Mouse (Mus musculus) embryonic facial prominence, embryonic 13.5 days (tissue): Measurements from ENCODE around the gene Exd1. TPM values are rescaled to one million over a fixed set of nuclear protein-coding genes. Genes with fewer than 3 reads are reported as not detected.

Experiments used
- ATAC-seq: fragments of 200-750 bp; cut with Nextera tagmentation; 2 replicates; pipeline ENCODE4 v1.8.0; 2017; ENCODE audit warnings: low read depth; ENCODE audit not compliant: insufficient number of reproducible peaks, insufficient read depth, low FRiP score, low TSS enrichment
- H3K27ac ChIP-seq: fragments of 300-500 bp; sonication (generic); 2 replicates; pipeline ENCODE4 v1.5.1; 2015; ENCODE audit warnings: moderate library complexity, mild to moderate bottlenecking, inconsistent platforms
- H3K27me3 ChIP-seq: fragments of 300-500 bp; sonication (generic); 2 replicates; pipeline ENCODE4 v1.6.1; 2015; ENCODE audit warnings: mild to moderate bottlenecking, inconsistent platforms
- H3K36me3 ChIP-seq: fragments of 300-500 bp; sonication (generic); 2 replicates; pipeline ENCODE4 v1.6.1; 2015; ENCODE audit warnings: mild to moderate bottlenecking, inconsistent platforms
- H3K4me1 ChIP-seq: fragments of 300-500 bp; sonication (generic); 2 replicates; pipeline ENCODE4 v1.6.1; 2015; ENCODE audit warnings: inconsistent platforms
- H3K4me2 ChIP-seq: fragments of 300-500 bp; sonication (generic); 2 replicates; pipeline ENCODE4 v1.6.1; 2015; ENCODE audit warnings: moderate library complexity, mild to moderate bottlenecking, inconsistent platforms
- H3K4me3 ChIP-seq: fragments of 300-500 bp; sonication (generic); 2 replicates; pipeline ENCODE4 v1.5.1; 2015; ENCODE audit warnings: mild to moderate bottlenecking, inconsistent platforms
- H3K9ac ChIP-seq: fragments of 300-500 bp; sonication (generic); 2 replicates; pipeline ENCODE4 v1.6.1; 2015; ENCODE audit warnings: mild to moderate bottlenecking, inconsistent platforms
- H3K9me3 ChIP-seq: fragments of 300-500 bp; sonication (generic); 2 replicates; pipeline ENCODE4 v1.6.1; 2016; ENCODE audit warnings: inconsistent platforms
- WGBS: fragments of 180-500 bp; shearing (Covaris S2); methylation state at CpG from one replicate; pipeline ENCODE4 v1.1.7; 2015; ENCODE audit warnings: mixed read lengths; 5-methylcytosine and 5-hydroxymethylcytosine counted together
- polyA plus RNA-seq: library from polyadenylated mRNA; unstranded; fragments of >200 nt; fragmentation: Nextera tagmentation; extraction: Ambion mirVana; gene quantifications from 2 replicates; pipeline ENCODE4 v1.2.1, GENCODE M21; 2015

Gene Exd1
- polyA plus RNA-seq, 1 experiment from 2014 or later = 0.13 TPM

GRCm38 (mm10) chr2:119491953-119492352 is 55.5 kb downstream of the Exd1 start:
- ATAC-seq = no peak
- H3K36me3 ChIP-seq = no peaks in the 10 kb centered on the region
- H3K4me3 ChIP-seq = no peak overlapping the region
- H3K4me2 ChIP-seq = no peak overlapping the region
- 44% methylated on average over 5 of the region's 5 CpGs for WGBS
- H3K27ac ChIP-seq = no peak overlapping the region
- H3K4me1 ChIP-seq = 0 out of 2 replicates have a peak, but pooled peaks cover 5% of the 10 kb centered on the region
- H3K27me3 ChIP-seq = no peaks in the 10 kb centered on the region
- 0 out of 2 replicates have a peak overlapping the region, but pooled peaks have one; percentile 40 for H3K9ac ChIP-seq
- no peaks in the 10 kb centered on the region for H3K9me3 ChIP-seq

- no peaks in the 10 kb centered on the region for H3K36me3 ChIP-seq
- H3K4me3 ChIP-seq = no peak overlapping the region
- no peak overlapping the region for H3K9ac ChIP-seq
- no peaks in the 10 kb centered on the region for H3K9me3 ChIP-seq
- 0 out of 2 replicates have a peak, but pooled peaks cover 1% of the 10 kb centered on the region for H3K4me1 ChIP-seq
- no peak overlapping the region for H3K27ac ChIP-seq
- no peaks in the 10 kb centered on the region for H3K27me3 ChIP-seq
- 9% methylated on average over 4 of the region's 4 CpGs for WGBS
- no peak overlapping the region for H3K4me2 ChIP-seq
- ATAC-seq = no peak
These were observed 60.9 kb downstream of the Exd1 start for GRCm38 (mm10) chr2:119486488-119486887.

- no peak overlapping the region for H3K27ac ChIP-seq
- H3K27me3 ChIP-seq = no peaks in the 10 kb centered on the region
- WGBS = 94% methylated on average over 1 of the region's 1 CpGs
- H3K4me1 ChIP-seq = 0 out of 2 replicates have a peak, but pooled peaks cover 9% of the 10 kb centered on the region
- no peaks in the 10 kb centered on the region for H3K9me3 ChIP-seq
- 0 out of 2 replicates have a peak, but pooled peaks cover 6% of the 10 kb centered on the region for H3K36me3 ChIP-seq
- no peak overlapping the region for H3K4me3 ChIP-seq
- no peak overlapping the region for H3K4me2 ChIP-seq
- no peak overlapping the region for H3K9ac ChIP-seq
- ATAC-seq = no peak
These were observed 65.1 kb downstream of the Exd1 start for GRCm38 (mm10) chr2:119482307-119482706.

GRCm38 (mm10) chr2:119478397-119478749 is 69.1 kb downstream of the Exd1 start:
- ATAC-seq = 0 out of 2 replicates have a peak, but pooled peaks have one; percentile 4
- peak overlapping the region; percentile 98 for H3K9ac ChIP-seq
- H3K27me3 ChIP-seq = no peaks in the 10 kb centered on the region
- peaks cover 20% of the 10 kb centered on the region for H3K4me1 ChIP-seq
- H3K9me3 ChIP-seq = no peaks in the 10 kb centered on the region
- peak overlapping the region; percentile 63 for H3K4me2 ChIP-seq
- peak overlapping the region; percentile 95 for H3K4me3 ChIP-seq
- WGBS = 18% methylated on average over 9 of the region's 9 CpGs
- H3K27ac ChIP-seq = peak overlapping the region; percentile 98
- H3K36me3 ChIP-seq = 0 out of 2 replicates have a peak, but pooled peaks cover 6% of the 10 kb centered on the region

GRCm38 (mm10) chr2:119477571-119478396 is 69.6 kb downstream of the Exd1 start, which contains the start of gene Ino80:
Gene Ino80, minus strand, starts transcription at chr2:119477687.
- H3K27ac ChIP-seq = peak within 1 kb of the TSS; percentile 98
- H3K4me3 ChIP-seq = peak within 1 kb of the TSS; percentile 95

DNA sequence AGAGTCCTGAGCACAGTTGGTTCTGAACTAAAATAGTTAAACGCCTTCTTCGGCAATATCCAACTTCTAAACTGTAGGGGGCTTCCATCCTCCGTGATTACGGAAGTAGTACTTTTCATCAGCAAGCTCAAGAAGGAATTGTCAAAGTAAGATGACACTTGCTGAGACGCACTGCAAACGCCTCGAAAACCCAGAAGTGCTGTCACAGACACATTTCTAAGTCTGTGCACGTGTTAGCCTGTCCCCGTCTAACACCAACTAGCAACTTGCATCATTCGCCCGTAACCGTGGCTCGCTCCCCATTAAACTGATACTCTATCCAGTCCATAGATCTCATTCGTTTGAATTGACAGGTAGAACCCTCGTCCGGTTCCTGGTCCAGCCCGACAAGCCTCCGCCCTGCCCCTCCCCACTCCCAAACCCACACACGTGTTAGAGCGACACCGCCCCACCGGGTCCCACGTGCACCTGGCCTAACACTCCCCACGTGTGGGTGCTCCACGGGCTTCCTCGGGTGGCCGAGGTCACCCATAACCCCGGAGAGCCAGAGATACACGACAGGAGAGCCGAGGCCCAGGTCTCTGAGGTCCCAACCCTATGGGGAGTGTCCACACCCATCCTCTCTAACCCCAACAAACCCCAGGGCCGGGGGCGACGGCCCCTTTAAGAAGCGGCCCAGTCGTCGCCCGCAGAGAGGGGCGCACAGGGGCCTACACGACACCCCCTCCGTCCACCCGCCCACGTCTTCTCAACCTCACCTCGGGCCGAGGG is 70.6 kb downstream of the Exd1 start:
- H3K4me3 ChIP-seq = peak overlapping the region; percentile 95
- peak overlapping the region; percentile 98 for H3K9ac ChIP-seq
- peak overlapping the region; percentile 98 for H3K27ac ChIP-seq
- under 1% methylated on average over 43 of the region's 44 CpGs for WGBS
- H3K4me2 ChIP-seq = peak overlapping the region; percentile 66
- ATAC-seq = peak; percentile 76
- H3K36me3 ChIP-seq = peaks cover 14% of the 10 kb centered on the region; the same call in 1 of the 2 replicates
- peaks cover 20% of the 10 kb centered on the region for H3K4me1 ChIP-seq
- H3K27me3 ChIP-seq = no peaks in the 10 kb centered on the region
- no peaks in the 10 kb centered on the region for H3K9me3 ChIP-seq

More at GRCm38 (mm10) chr2:119477571-119478396, 69.6 kb downstream of the Exd1 start, which contains the start of gene Ino80:
- H3K9me3 ChIP-seq = no peaks in the 10 kb centered on the region
- no peaks in the 10 kb centered on the region for H3K27me3 ChIP-seq
- H3K36me3 ChIP-seq = peaks cover 10% of the 10 kb centered on the region; the same call in 1 of the 2 replicates
- under 1% methylated on average over 69 of the region's 72 CpGs for WGBS
- H3K4me1 ChIP-seq = peaks cover 20% of the 10 kb centered on the region
- H3K9ac ChIP-seq = peak within 1 kb of the TSS; percentile 98
- ATAC-seq = peak; percentile 95
- peak within 1 kb of the TSS; percentile 66 for H3K4me2 ChIP-seq

DNA sequence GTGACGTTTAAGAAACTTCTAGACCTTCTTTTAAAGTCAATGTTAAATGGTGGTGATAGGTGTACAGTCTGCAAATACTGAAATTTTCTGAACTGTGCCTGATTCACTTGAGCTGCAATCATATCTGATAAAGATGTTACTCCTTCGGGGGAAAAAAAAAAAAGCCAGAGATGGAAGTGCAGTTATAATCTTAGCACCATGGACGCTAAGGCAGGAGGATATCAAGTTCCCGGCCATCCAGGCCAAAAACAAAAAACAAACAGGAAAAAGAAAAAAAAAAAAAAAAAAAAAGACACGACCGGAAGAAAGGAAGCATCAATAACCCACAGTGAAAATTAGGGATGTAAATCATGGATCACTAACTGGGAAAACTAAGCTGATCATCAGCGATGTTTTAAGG is 71.3 kb downstream of the Exd1 start:
- peak overlapping the region; percentile 98; the same call in 1 of the 2 replicates for H3K27ac ChIP-seq
- H3K4me2 ChIP-seq = peak overlapping the region; percentile 66
- H3K4me1 ChIP-seq = peaks cover 20% of the 10 kb centered on the region
- peaks cover 14% of the 10 kb centered on the region; the same call in 1 of the 2 replicates for H3K36me3 ChIP-seq
- no peaks in the 10 kb centered on the region for H3K9me3 ChIP-seq
- ATAC-seq = no peak
- H3K27me3 ChIP-seq = no peaks in the 10 kb centered on the region
- peak overlapping the region; percentile 98 for H3K9ac ChIP-seq
- WGBS = 9% methylated on average over 7 of the region's 7 CpGs
- peak overlapping the region; percentile 95 for H3K4me3 ChIP-seq

Other genes starting within 250 kb of the Exd1 start
- 4.2 and 4.6 TPM in 2 replicates for gene Dll4, start 221.8 kb downstream of the Exd1 start, polyA plus RNA-seq
- 1.7 and 1.8 TPM in 2 replicates for gene Chac1, start 196.4 kb downstream of the Exd1 start, polyA plus RNA-seq
- 4.5 and 4.9 TPM in 2 replicates for gene Ino80, start 69.9 kb downstream of the Exd1 start, polyA plus RNA-seq
- 68.6 and 73.5 TPM in 2 replicates for gene Chp1, start 70 bp upstream of the Exd1 start, polyA plus RNA-seq
- 79.5 and 79.7 TPM in 2 replicates for gene Nusap1, start 70.7 kb upstream of the Exd1 start, polyA plus RNA-seq
- gene Oip5, start 70.8 kb upstream of the Exd1 start, polyA plus RNA-seq = 23.0 and 24.6 TPM in 2 replicates
- gene Ndufaf1, start 115.2 kb upstream of the Exd1 start, polyA plus RNA-seq = 52.0 and 52.4 TPM in 2 replicates
- 69.0 and 74.0 TPM in 2 replicates for gene Rtf1, start 127.4 kb upstream of the Exd1 start, polyA plus RNA-seq
- gene Itpka, start 194.7 kb upstream of the Exd1 start, polyA plus RNA-seq = 0.76 TPM in 1 of 2 replicates, not detected in the other
- gene Ltk, start 212.8 kb upstream of the Exd1 start, polyA plus RNA-seq = 0.18 TPM in 1 of 2 replicates, not detected in the other
- 31.5 and 31.9 TPM in 2 replicates for gene Rpap1, start 239.9 kb upstream of the Exd1 start, polyA plus RNA-seq